Comparison of ENCODE assay signal across 19 mouse cellular contexts in the genomic region with DNA sequence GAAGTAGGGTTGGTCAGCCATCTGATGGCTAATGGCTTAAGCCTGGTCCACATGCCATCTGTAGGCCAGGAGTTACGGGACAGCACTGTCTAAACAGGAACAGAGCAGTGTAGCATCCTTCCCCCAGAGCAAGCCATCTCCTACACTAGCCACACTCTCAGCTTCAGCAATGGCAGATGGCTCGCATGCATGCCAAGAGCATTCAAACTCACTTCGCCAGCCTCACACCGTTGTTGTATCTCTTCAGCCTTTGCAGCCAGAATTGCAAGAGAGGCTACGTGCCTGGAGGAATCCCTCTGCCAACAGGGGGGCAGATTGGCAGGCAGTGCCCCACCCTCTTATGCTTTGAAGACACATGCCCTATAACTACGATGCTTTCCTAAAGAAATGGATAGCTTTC. TPM values are rescaled to one million over a fixed set of nuclear protein-coding genes. Genes with fewer than 3 reads are reported as not detected.
DNase-seq lines count a peak whose midpoint lies in the region; ATAC-seq and TF ChIP-seq lines count a peak whose summit lies in the region.
"Had no signal": no experiment of that assay in that cellular context is flagged by ENCODE, and none has a peak within 500 bp of the region (broad histone marks: within the 10 kb centered on the region; RNA-seq: fewer than 3 reads in every experiment).

No protein-coding gene starts in this region.

- no peak overlapping the region for H3K9ac ChIP-seq in hindbrain, postnatal 0 days (replicated peaks; ENCODE audit: low read length)
- no peak overlapping the region for H3K9ac ChIP-seq in hindbrain, embryonic 12.5 days
- no peak overlapping the region for H3K9ac ChIP-seq in liver, embryonic 11.5 days (ENCODE audit: low read depth, low read length)
- H3K9ac ChIP-seq: liver, embryonic 13.5 days; midbrain, embryonic 12.5 days; neural tube, embryonic 13.5 days had no signal

- H3K4me2 ChIP-seq in hindbrain, postnatal 0 days (ENCODE audit: low read depth, low read length), result no peak overlapping the region
- no peak overlapping the region for H3K4me2 ChIP-seq in hindbrain, embryonic 12.5 days (replicated peaks)
- H3K4me2 ChIP-seq in liver, embryonic 11.5 days, result no peak overlapping the region
- H3K4me2 ChIP-seq: liver, embryonic 13.5 days; midbrain, embryonic 12.5 days; neural tube, embryonic 13.5 days had no signal

- DNase-seq in hindbrain, postnatal 0 days (ENCODE audit: low spot score), result peak; percentile 12
- peak; percentile 35 to 65 for DNase-seq in cerebellum, adult 2 months
- peak; percentile 31 to 73 for DNase-seq in frontal cortex, postnatal 36 days (ENCODE audit: low spot score in 2 of 2)
- peak; percentile 44 for DNase-seq in right cerebral cortex, postnatal 14 days
- no peak for DNase-seq in heart, adult 8-10 months (ENCODE audit: low spot score)
- DNase-seq in liver, embryonic 11.5 days (ENCODE audit: low spot score), result no peak
- DNase-seq in thymus, postnatal 25 days, result no peak
- DNase-seq: heart, postnatal 14 days; liver, embryonic 13.5 days had no signal

- no peak overlapping the region for H3K27ac ChIP-seq in hindbrain, postnatal 0 days
- no peak overlapping the region for H3K27ac ChIP-seq in hindbrain, embryonic 12.5 days
- H3K27ac ChIP-seq in cerebellum, adult 2 months (ENCODE audit: insufficient read depth, low read length), result no peak overlapping the region
- no peak overlapping the region for H3K27ac ChIP-seq in liver, embryonic 11.5 days (ENCODE audit: low read depth, low read length)
- H3K27ac ChIP-seq: embryonic facial prominence, embryonic 10.5 days; liver, embryonic 13.5 days; midbrain, embryonic 12.5 days; neural tube, embryonic 13.5 days had no signal

- no peak for TF ChIP-seq CTCF in hindbrain, postnatal 0 days (IDR thresholded peaks at IDR 0.05; ENCODE audit: low read depth)
- TF ChIP-seq CTCF in cerebellum, adult 2 months (IDR thresholded peaks at IDR 0.05; ENCODE audit: borderline replicate concordance, insufficient read depth, low read depth, low read length), result no peak

- no peaks in the 10 kb centered on the region for H3K27me3 ChIP-seq in hindbrain, postnatal 0 days (ENCODE audit: insufficient read depth, low read length)
- H3K27me3 ChIP-seq in hindbrain, embryonic 12.5 days, result no peaks in the 10 kb centered on the region
- no peaks in the 10 kb centered on the region for H3K27me3 ChIP-seq in cerebellum, adult 2 months (ENCODE audit: control insufficient read depth, insufficient read depth, low read length)
- no peaks in the 10 kb centered on the region for H3K27me3 ChIP-seq in liver, embryonic 11.5 days (replicated peaks; ENCODE audit: control insufficient read depth, insufficient read depth, low read length)
- H3K27me3 ChIP-seq: liver, embryonic 13.5 days; midbrain, embryonic 12.5 days; neural tube, embryonic 13.5 days had no signal

- no peaks in the 10 kb centered on the region for H3K36me3 ChIP-seq in hindbrain, postnatal 0 days (ENCODE audit: insufficient read depth, low read length)
- no peaks in the 10 kb centered on the region for H3K36me3 ChIP-seq in hindbrain, embryonic 12.5 days
- no peaks in the 10 kb centered on the region for H3K36me3 ChIP-seq in liver, embryonic 11.5 days (ENCODE audit: control insufficient read depth, insufficient read depth, low read length)
- H3K36me3 ChIP-seq: embryonic facial prominence, embryonic 10.5 days; liver, embryonic 13.5 days; midbrain, embryonic 12.5 days; neural tube, embryonic 13.5 days had no signal

- TF ChIP-seq POLR2A in cerebellum, adult 2 months (IDR thresholded peaks at IDR 0.05; ENCODE audit: borderline replicate concordance, insufficient read depth, low read length), result no peak

- H3K4me3 ChIP-seq in hindbrain, postnatal 0 days (ENCODE audit: low read length), result no peak overlapping the region
- H3K4me3 ChIP-seq in hindbrain, embryonic 12.5 days, result no peak overlapping the region
- no peak overlapping the region for H3K4me3 ChIP-seq in cerebellum, adult 2 months (replicated peaks; ENCODE audit: insufficient read depth, low read depth, low read length)
- no peak overlapping the region for H3K4me3 ChIP-seq in liver, embryonic 11.5 days (ENCODE audit: low read depth, low read length)
- H3K4me3 ChIP-seq: embryonic facial prominence, embryonic 10.5 days; liver, embryonic 13.5 days; midbrain, embryonic 12.5 days; neural tube, embryonic 13.5 days had no signal

- 78% methylated on average over 6 of the region's 6 CpGs for WGBS in hindbrain, postnatal 0 days
- WGBS in hindbrain, embryonic 12.5 days, result 92% methylated on average over 6 of the region's 6 CpGs
- WGBS in cerebellum, adult 2 months, result 17% methylated on average over 6 of the region's 6 CpGs
- 86% methylated on average over 6 of the region's 6 CpGs for WGBS in liver, embryonic 11.5 days

- no peaks in the 10 kb centered on the region for H3K9me3 ChIP-seq in hindbrain, postnatal 0 days (ENCODE audit: low read length)
- no peaks in the 10 kb centered on the region for H3K9me3 ChIP-seq in hindbrain, embryonic 12.5 days (replicated peaks)
- no peaks in the 10 kb centered on the region for H3K9me3 ChIP-seq in liver, embryonic 11.5 days (ENCODE audit: control insufficient read depth, low read length)
- H3K9me3 ChIP-seq: embryonic facial prominence, embryonic 10.5 days; liver, embryonic 13.5 days; midbrain, embryonic 12.5 days; neural tube, embryonic 13.5 days had no signal

- no peaks in the 10 kb centered on the region for H3K4me1 ChIP-seq in hindbrain, postnatal 0 days (ENCODE audit: insufficient read depth, low read length)
- H3K4me1 ChIP-seq in hindbrain, embryonic 12.5 days, result peaks cover 5% of the 10 kb centered on the region
- peaks cover 9% of the 10 kb centered on the region for H3K4me1 ChIP-seq in cerebellum, adult 2 months (ENCODE audit: control insufficient read depth, insufficient read depth, low read length)
- no peaks in the 10 kb centered on the region for H3K4me1 ChIP-seq in liver, embryonic 11.5 days (replicated peaks; ENCODE audit: control insufficient read depth, insufficient read depth, low read length)
- H3K4me1 ChIP-seq: liver, embryonic 13.5 days had no signal

- no peak for ATAC-seq in hindbrain, postnatal 0 days
- ATAC-seq in hindbrain, embryonic 12.5 days (ENCODE audit: low FRiP score), result no peak
- ATAC-seq in liver, embryonic 11.5 days (replicated peaks; ENCODE audit: low FRiP score), result no peak

RNA-seq across cellular contexts. Expression of a gene that starts 23.6 kb away (rescaled TPM):
- 0.16 TPM in 1 of 2 replicates, not detected in the other for total RNA-seq in hindbrain, postnatal 0 days (2014; rRNA removed)
- 0.18 TPM in 1 of 2 replicates, not detected in the other for polyA plus RNA-seq in hindbrain, postnatal 0 days (2015; fragmentation: Nextera tagmentation; extraction: Ambion mirVana)
- 0.34 TPM in 1 of 2 replicates, not detected in the other for polyA plus RNA-seq in hindbrain, embryonic 12.5 days (2016; fragmentation: Nextera tagmentation; extraction: Ambion mirVana)
- polyA plus RNA-seq in cerebellum, adult 2 months (2012; rRNA removed), result 0.10 TPM in 1 of 2 replicates, not detected in the other
- 100 to 1,000 TPM; 193 to 248 (median 231) TPM for total RNA-seq in heart, adult 8-10 months (2022)
- polyA plus RNA-seq in liver, embryonic 11.5 days (2014; fragmentation: Nextera tagmentation; extraction: Ambion mirVana), result not detected in 2 replicates
- total RNA-seq: left cerebral cortex, adult 8-10 months; MEL had no signal
- polyA plus RNA-seq: embryonic facial prominence, embryonic 10.5 days; kidney, embryonic 14.5 days; liver, embryonic 13.5 days; midbrain, embryonic 12.5 days; neural tube, embryonic 13.5 days; stomach, embryonic 14.5 days had no signal

RNA-seq across cellular contexts. Expression of a gene that starts 47.2 kb away (rescaled TPM):
- not detected in 2 replicates for total RNA-seq in hindbrain, postnatal 0 days (2014; rRNA removed)
- 0.20 TPM in 1 of 2 replicates, not detected in the other for polyA plus RNA-seq in hindbrain, postnatal 0 days (2015; fragmentation: Nextera tagmentation; extraction: Ambion mirVana)
- not detected in 2 replicates for polyA plus RNA-seq in hindbrain, embryonic 12.5 days (2016; fragmentation: Nextera tagmentation; extraction: Ambion mirVana)
- polyA plus RNA-seq in cerebellum, adult 2 months (2012; rRNA removed), result not detected in 2 replicates
- not detected for total RNA-seq in heart, adult 8-10 months (2022)
- polyA plus RNA-seq in liver, embryonic 11.5 days (2014; fragmentation: Nextera tagmentation; extraction: Ambion mirVana), result not detected in 2 replicates
- total RNA-seq: granulocyte monocyte progenitor cell, adult 5-6 weeks; heart, postnatal 14 days; left cerebral cortex, adult 8-10 months; MEL had no signal
- polyA plus RNA-seq: C2C12; embryonic facial prominence, embryonic 10.5 days; kidney, embryonic 14.5 days; liver, embryonic 13.5 days; midbrain, embryonic 12.5 days; neural tube, embryonic 13.5 days; stomach, embryonic 14.5 days had no signal

RNA-seq across cellular contexts. Expression of a gene that starts 50.6 kb away (rescaled TPM):
- 0.04 TPM in 1 of 2 replicates, not detected in the other for total RNA-seq in hindbrain, postnatal 0 days (2014; rRNA removed)
- 0.09 TPM in 1 of 2 replicates, not detected in the other for polyA plus RNA-seq in hindbrain, postnatal 0 days (2015; fragmentation: Nextera tagmentation; extraction: Ambion mirVana)
- polyA plus RNA-seq in hindbrain, embryonic 12.5 days (2016; fragmentation: Nextera tagmentation; extraction: Ambion mirVana), result 0.04 TPM in 1 of 2 replicates, not detected in the other
- 0.03 TPM in 2 replicates for polyA plus RNA-seq in cerebellum, adult 2 months (2012; rRNA removed)
- not detected for total RNA-seq in heart, adult 8-10 months (2022)
- 0.29 and 0.32 TPM in 2 replicates for polyA plus RNA-seq in liver, embryonic 11.5 days (2014; fragmentation: Nextera tagmentation; extraction: Ambion mirVana)
- total RNA-seq: granulocyte monocyte progenitor cell, adult 5-6 weeks; heart, postnatal 14 days; MEL had no signal
- polyA plus RNA-seq: C2C12; embryonic facial prominence, embryonic 10.5 days; kidney, embryonic 14.5 days; midbrain, embryonic 12.5 days had no signal

Comparison
In these comparisons a context has a peak if more than half of its experiments do, and no peak if none do; other contexts are left out.
1. DNase-seq: peak in hindbrain, postnatal 0 days (single experiment), cerebellum, adult 2 months (2 of 2), frontal cortex, postnatal 36 days (2 of 2) and right cerebral cortex, postnatal 14 days (single experiment); none in heart, adult 8-10 months (single experiment), liver, embryonic 11.5 days (single experiment) and thymus, postnatal 25 days (single experiment).